Mouse (Mus musculus) heart, adult 2 months (tissue): ENCODE measurements around the gene Nnmt. TPM values are rescaled to one million over a fixed set of nuclear protein-coding genes. Genes with fewer than 3 reads are reported as not detected.

Source experiments
- DNase-seq, 2 experiments: peaks; one replicate each; pipeline ENCODE4 v3.0.0; 2021
- H3K27ac ChIP-seq: fragments of 200-600 bp; 2 replicates; pipeline ENCODE4 v1.8.1; 2022
- H3K27me3 ChIP-seq: fragments of 200-500 bp; 2 replicates; pipeline ENCODE4 v1.6.1; 2012; ENCODE audit warnings: mild to moderate bottlenecking, low read length, inconsistent platforms, mixed read lengths; ENCODE audit not compliant: control insufficient read depth, insufficient read depth
- H3K36me3 ChIP-seq: fragments of 200-500 bp; 2 replicates; pipeline ENCODE4 v1.6.1; 2012; ENCODE audit warnings: low read length, inconsistent platforms; ENCODE audit not compliant: control insufficient read depth, insufficient read depth
- H3K4me1 ChIP-seq: fragments of 200-500 bp; 2 replicates; pipeline ENCODE4 v1.6.1; 2011; ENCODE audit warnings: low read length; ENCODE audit not compliant: control insufficient read depth, insufficient read depth
- H3K4me3 ChIP-seq: fragments of 200-600 bp; 2 replicates; pipeline ENCODE4 v1.8.1; 2022
- H3K79me2 ChIP-seq: fragments of 200-500 bp; replicated peaks from 2 replicates; pipeline ENCODE4 v1.6.1; 2012; ENCODE audit warnings: mild to moderate bottlenecking, inconsistent platforms, low read length, moderate library complexity, mixed read lengths; ENCODE audit not compliant: control insufficient read depth, insufficient read depth
- H3K9ac ChIP-seq: fragments of 200-500 bp; 2 replicates; pipeline ENCODE4 v1.6.1; 2012; ENCODE audit warnings: low read depth, mild to moderate bottlenecking, control low read depth, inconsistent platforms, low read length, mixed read lengths
- CTCF ChIP-seq: fragments of 200-600 bp; IDR thresholded peaks from 2 replicates; pipeline ENCODE4 v1.8.1; 2022; ENCODE audit warnings: antibody characterized with exemption, mild to moderate bottlenecking, moderate library complexity
- EP300 ChIP-seq: fragments of 200-500 bp; IDR thresholded peaks from 2 replicates; pipeline ENCODE4 v1.6.1; 2011; ENCODE audit warnings: low read depth, low read length, control low read depth; ENCODE audit not compliant: insufficient read depth
- POLR2A ChIP-seq: fragments of 200-500 bp; IDR thresholded peaks from 2 replicates; pipeline ENCODE4 v1.6.1; 2011; ENCODE audit warnings: mild to moderate bottlenecking, low read depth, low read length, control low read depth; ENCODE audit not compliant: insufficient read depth
- WGBS: fragments of 180-500 bp; shearing (Covaris S2); methylation state at CpG from one replicate; pipeline ENCODE4 v1.1.7; 2018; 5-methylcytosine and 5-hydroxymethylcytosine counted together
- intact Hi-C: fragments of 180-260 bp; cut with DNase I; formaldehyde crosslinking; loops from one replicate; pipeline ENCODE4 v1.15.1; 2025
- polyA plus RNA-seq: library from polyadenylated mRNA; depleted of rRNA; stranded (reverse); fragments of >200 nt; gene quantifications from 2 replicates; pipeline ENCODE4 v1.2.3, GENCODE M21; 2012
- total RNA-seq, 2 experiments: library from RNA; stranded (reverse); gene quantifications; 2 replicates each; pipeline ENCODE4 v1.2.3; 2021

Nnmt gene
- total and polyA plus RNA-seq, 3 experiments: 3.4 to 4.3 (median 4.1) TPM

- 7% methylated on average over 1 of the region's 1 CpGs for WGBS
- H3K27me3 ChIP-seq: no peaks in the 10 kb centered on the region
Observed at GRCm38 (mm10) chr9:48611032-48611431, 6.1 kb upstream of the Nnmt start.

GRCm38 (mm10) chr9:48609734-48610133 lies 4.8 kb upstream of the Nnmt start:
- no peak for TF ChIP-seq POLR2A
- no peak for TF ChIP-seq EP300
- no peak for TF ChIP-seq CTCF
- intact Hi-C loops: loop anchor here (10.0 kb wide), 2 partner anchors 345 to 375 kb away; partner anchors contain the start of gene Usp28

More at GRCm38 (mm10) chr9:48611032-48611431, 6.1 kb upstream of the Nnmt start:
- H3K9ac ChIP-seq: no peak overlapping the region
- no peak for DNase-seq
- no peaks in the 10 kb centered on the region for H3K79me2 ChIP-seq
- H3K4me3 ChIP-seq: no peak overlapping the region
- TF ChIP-seq EP300 (no peak), CTCF (no peak), POLR2A (no peak)
- intact Hi-C loops: loop anchor here (10.0 kb wide), 2 partner anchors 346 to 374 kb away; partner anchors contain the start of gene Usp28
- peaks cover 4% of the 10 kb centered on the region; the same call in 1 of the 2 replicates for H3K4me1 ChIP-seq
- no peaks in the 10 kb centered on the region for H3K36me3 ChIP-seq
- no peak overlapping the region for H3K27ac ChIP-seq

DNA sequence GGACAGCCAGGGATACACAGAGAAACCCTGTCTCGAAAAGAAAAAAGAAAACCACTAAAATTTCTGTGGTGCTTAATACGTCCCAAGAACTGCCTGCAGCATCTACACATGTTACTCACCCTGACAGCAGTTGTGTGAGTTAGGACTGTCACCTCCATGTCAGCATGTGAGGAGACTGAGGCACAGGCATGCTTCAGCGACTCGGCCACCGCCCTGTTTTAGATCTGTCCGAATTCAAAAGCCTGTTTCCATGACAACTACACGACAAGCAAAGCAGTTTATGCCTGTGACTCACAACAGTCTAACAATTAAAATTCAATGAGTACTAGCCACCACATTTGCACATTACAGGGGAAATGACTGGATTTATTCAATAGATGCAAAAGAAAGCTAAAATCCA lies 2.5 kb upstream of the Nnmt start:
- 70% methylated on average over 7 of the region's 7 CpGs for WGBS
- Histone ChIP-seq H3K4me3 (no peak overlapping the region), H3K4me1 (peaks cover 7% of the 10 kb centered on the region), H3K9ac (no peak overlapping the region), H3K27me3 (no peaks in the 10 kb centered on the region), H3K36me3 (no peaks in the 10 kb centered on the region; the same call in 1 of the 2 replicates), H3K27ac (no peak overlapping the region), H3K79me2 (no peaks in the 10 kb centered on the region)
- TF ChIP-seq EP300 (no peak), POLR2A (no peak), CTCF (no peak)
- no peak for DNase-seq
- intact Hi-C loops: no loop called here

More at GRCm38 (mm10) chr9:48609734-48610133, 4.8 kb upstream of the Nnmt start:
- no peaks in the 10 kb centered on the region for H3K36me3 ChIP-seq
- no peaks in the 10 kb centered on the region for H3K27me3 ChIP-seq
- no peak for DNase-seq
- no peak overlapping the region for H3K4me3 ChIP-seq
- no peak overlapping the region for H3K27ac ChIP-seq
- H3K4me1 ChIP-seq: peaks cover 6% of the 10 kb centered on the region
- H3K9ac ChIP-seq: no peak overlapping the region
- H3K79me2 ChIP-seq: no peaks in the 10 kb centered on the region
- 24% methylated on average over 4 of the region's 4 CpGs for WGBS

DNA sequence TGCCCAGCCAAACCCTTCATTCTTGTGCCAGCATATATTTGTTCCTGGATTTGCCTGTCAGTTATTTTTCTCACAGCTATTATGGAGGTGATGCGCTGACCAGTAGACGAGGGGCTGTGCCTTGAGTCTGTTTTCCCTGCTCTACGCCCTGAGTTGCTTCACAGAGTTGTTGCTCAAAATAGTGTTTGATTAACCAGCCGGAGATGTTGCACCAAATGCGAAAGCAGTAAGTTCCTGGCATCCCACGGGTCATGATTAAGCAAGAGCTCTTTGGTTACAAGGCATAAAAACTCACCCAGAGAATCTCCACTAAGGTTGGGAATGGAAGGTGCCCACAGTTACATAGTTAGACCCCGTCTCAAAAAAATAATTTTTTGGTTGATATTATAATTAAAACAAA lies 1.2 kb upstream of the Nnmt start:
- peak in 1 of 2 experiments; percentile 47 for DNase-seq
- TF ChIP-seq EP300 (no peak), POLR2A (no peak), CTCF (no peak)
- 77% methylated on average over 7 of the region's 7 CpGs for WGBS
- H3K4me3 ChIP-seq: no peak overlapping the region
- no peak overlapping the region for H3K9ac ChIP-seq
- no peak overlapping the region; the same call in 1 of the 2 replicates for H3K27ac ChIP-seq
- H3K36me3 ChIP-seq: no peaks in the 10 kb centered on the region; the same call in 1 of the 2 replicates
- H3K79me2 ChIP-seq: no peaks in the 10 kb centered on the region
- H3K4me1 ChIP-seq: peaks cover 5% of the 10 kb centered on the region
- H3K27me3 ChIP-seq: no peaks in the 10 kb centered on the region
- intact Hi-C loops: no loop called here

GRCm38 (mm10) chr9:48605697-48606096 lies 744 bp upstream of the Nnmt start:
- DNase-seq: no peak
- no peak overlapping the region for H3K4me3 ChIP-seq
- no peak for TF ChIP-seq POLR2A
- peak; percentile 42 for TF ChIP-seq CTCF
- no peak for TF ChIP-seq EP300
- H3K36me3 ChIP-seq: no peaks in the 10 kb centered on the region; the same call in 1 of the 2 replicates
- no peak overlapping the region for H3K9ac ChIP-seq
- intact Hi-C loops: no loop called here
- H3K79me2 ChIP-seq: no peaks in the 10 kb centered on the region
- no peaks in the 10 kb centered on the region for H3K27me3 ChIP-seq
- H3K4me1 ChIP-seq: peaks cover 5% of the 10 kb centered on the region
- 79% methylated on average over 5 of the region's 5 CpGs for WGBS
- H3K27ac ChIP-seq: peak overlapping the region; percentile 45; the same call in 1 of the 2 replicates

DNA sequence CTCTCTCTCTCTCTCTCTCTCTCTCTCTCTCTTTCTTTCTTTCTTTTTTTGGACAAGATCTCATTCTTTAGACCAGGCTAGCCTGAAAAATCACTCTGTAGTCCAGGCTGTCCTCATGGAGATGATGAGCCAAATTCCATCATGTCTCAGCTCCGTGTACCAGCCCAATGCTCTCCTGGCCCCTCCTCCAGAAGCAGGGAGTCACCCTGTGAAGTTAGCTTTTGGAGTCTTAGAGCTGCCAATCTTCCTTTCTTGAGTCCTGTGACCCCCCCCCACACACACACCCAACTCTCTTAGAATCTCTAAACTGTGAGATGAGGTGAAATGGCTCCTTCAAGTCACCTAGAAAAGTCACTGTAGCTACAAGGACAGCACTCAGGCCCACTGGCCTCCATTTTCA lies 727 bp downstream of the Nnmt start:
- no peak for DNase-seq
- intact Hi-C loops: no loop called here
- Histone ChIP-seq H3K4me1 (peaks cover 4% of the 10 kb centered on the region), H3K36me3 (no peaks in the 10 kb centered on the region; the same call in 1 of the 2 replicates), H3K4me3 (peak overlapping the region; percentile 31), H3K27ac (peak overlapping the region; percentile 45), H3K27me3 (no peaks in the 10 kb centered on the region), H3K9ac (no peak overlapping the region), H3K79me2 (no peaks in the 10 kb centered on the region)
- TF ChIP-seq CTCF (no peak), EP300 (no peak), POLR2A (no peak)
- 42% methylated on average over 1 of the region's 1 CpGs for WGBS
